Mouse (Mus musculus): ENCODE results near the gene Bcl2a1d. TPM values are rescaled to one million over a fixed set of nuclear protein-coding genes. Genes with fewer than 3 reads are reported as not detected.
"Not testable (repeated sequence)": the region's sequence is repeated elsewhere in the genome, so short reads cannot be mapped to it uniquely, and the experiment has no call there.

Bcl2a1d gene
- total RNA-seq, 1 experiment: 0.89 TPM

DNA sequence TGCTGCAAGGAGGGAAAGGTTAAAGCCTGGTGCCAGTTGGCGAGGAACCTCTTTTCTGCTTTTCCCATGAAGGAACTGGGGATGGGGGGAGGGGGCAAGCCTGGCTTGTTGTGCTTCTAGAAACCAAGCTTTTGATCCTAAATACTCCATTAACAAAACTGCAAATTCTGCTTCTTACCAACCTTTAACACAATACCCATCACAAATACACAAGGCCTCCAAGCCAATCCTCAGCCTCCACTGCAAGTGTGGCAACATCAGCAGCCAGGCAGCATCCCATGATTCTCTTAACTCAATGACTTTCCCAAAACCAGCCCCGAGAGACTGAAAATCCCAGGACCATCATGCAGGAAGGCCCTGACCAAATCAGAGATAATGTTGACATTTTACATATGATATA, 21.3 kb downstream of the Bcl2a1d start:
- H3K27ac ChIP-seq (ENCODE audit: insufficient read depth, low read depth, low read length, poor library complexity, severe bottlenecking); DNase-seq (ENCODE audit: low read depth, low spot score); H3K9me3 ChIP-seq (ENCODE audit: control insufficient read depth, insufficient read depth, low read depth, low read length); H3K4me1 ChIP-seq (ENCODE audit: control insufficient read depth in 2 of 2, insufficient read depth in 2 of 2, low read length in 2 of 2, poor library complexity in 1 of 2); H3K36me3 ChIP-seq (ENCODE audit: control insufficient read depth, insufficient read depth, low read length, poor library complexity, severe bottlenecking); H3K4me3 ChIP-seq (ENCODE audit: insufficient read depth in 1 of 2, low read depth in 1 of 2, low read length in 2 of 2, poor library complexity in 1 of 2, severe bottlenecking in 1 of 2); in situ Hi-C loops (cut with MboI; ENCODE audit: low sequenced_read_pairs in 2 of 2, unreplicated experiment in 2 of 2); H3K9ac ChIP-seq (ENCODE audit: insufficient read depth, low read depth, low read length, poor library complexity, severe bottlenecking): not testable (repeated sequence)

DNA sequence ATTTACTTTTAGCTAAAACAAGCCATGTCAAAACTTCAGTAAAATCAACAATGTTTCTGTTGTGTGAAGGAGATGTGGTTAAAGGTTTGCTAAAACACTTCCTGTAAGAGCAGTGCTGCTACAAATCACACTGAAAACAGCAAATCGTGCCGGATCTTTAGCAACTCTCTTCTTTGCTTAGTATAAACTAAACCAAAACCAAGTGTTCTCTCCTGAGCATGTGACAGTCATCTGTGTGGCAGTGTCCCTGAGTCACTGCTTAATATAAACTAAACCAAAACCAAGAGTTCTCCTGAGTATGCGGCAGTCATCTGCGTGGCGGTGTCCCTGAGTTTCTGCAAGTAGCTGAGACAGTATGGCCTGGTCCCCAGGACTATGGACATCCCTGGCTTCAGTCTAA, 21.9 kb downstream of the Bcl2a1d start:
- in situ Hi-C loops (cut with MboI; ENCODE audit: low sequenced_read_pairs in 2 of 2, unreplicated experiment in 2 of 2); H3K4me3 ChIP-seq (ENCODE audit: insufficient read depth in 1 of 2, low read depth in 1 of 2, low read length in 2 of 2, poor library complexity in 1 of 2, severe bottlenecking in 1 of 2); DNase-seq (ENCODE audit: low read depth, low spot score); H3K9ac ChIP-seq (ENCODE audit: insufficient read depth, low read depth, low read length, poor library complexity, severe bottlenecking); H3K4me1 ChIP-seq (ENCODE audit: control insufficient read depth in 2 of 2, insufficient read depth in 2 of 2, low read length in 2 of 2, poor library complexity in 1 of 2); H3K36me3 ChIP-seq (ENCODE audit: control insufficient read depth, insufficient read depth, low read length, poor library complexity, severe bottlenecking); H3K27ac ChIP-seq (ENCODE audit: insufficient read depth, low read depth, low read length, poor library complexity, severe bottlenecking); H3K9me3 ChIP-seq (ENCODE audit: control insufficient read depth, insufficient read depth, low read depth, low read length): not testable (repeated sequence)

DNA sequence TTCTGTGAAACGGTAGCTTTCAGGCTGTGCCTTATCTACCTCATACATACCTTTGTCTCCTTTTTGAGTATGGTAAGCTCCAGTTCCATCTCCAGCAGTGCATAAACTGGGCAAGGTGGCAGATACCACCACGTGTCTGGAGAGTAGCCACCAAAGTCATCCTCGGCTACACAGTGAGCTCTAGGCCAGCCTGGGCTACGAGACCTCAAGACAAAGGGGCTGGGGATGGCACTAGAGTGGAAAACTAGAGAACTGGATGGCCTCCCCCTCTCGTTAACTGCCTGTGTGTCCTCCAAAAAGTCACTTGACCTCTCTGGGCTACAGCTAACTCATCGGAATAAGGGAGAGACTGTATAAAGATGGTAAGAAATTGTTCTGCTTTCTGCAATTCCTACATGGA, 22.4 kb downstream of the Bcl2a1d start:
- Histone ChIP-seq H3K9ac (ENCODE audit: insufficient read depth, low read depth, low read length, poor library complexity, severe bottlenecking) (no peak overlapping the region), H3K27ac (ENCODE audit: insufficient read depth, low read depth, low read length, poor library complexity, severe bottlenecking) (no peak overlapping the region), H3K9me3 (ENCODE audit: control insufficient read depth, insufficient read depth, low read depth, low read length) (no peaks in the 10 kb centered on the region), H3K4me3 (ENCODE audit: insufficient read depth in 1 of 2, low read depth in 1 of 2, low read length in 2 of 2, poor library complexity in 1 of 2, severe bottlenecking in 1 of 2) (no peak overlapping the region), H3K36me3 (ENCODE audit: control insufficient read depth, insufficient read depth, low read length, poor library complexity, severe bottlenecking) (no peaks in the 10 kb centered on the region), H3K4me1 (ENCODE audit: control insufficient read depth in 2 of 2, insufficient read depth in 2 of 2, low read length in 2 of 2, poor library complexity in 1 of 2) (no peaks in the 10 kb centered on the region)
- in situ Hi-C loops (cut with MboI; ENCODE audit: low sequenced_read_pairs in 2 of 2, unreplicated experiment in 2 of 2): no loop called here
- no peak for DNase-seq (ENCODE audit: low read depth, low spot score)
- TF ChIP-seq MAFK (IDR thresholded peaks at IDR 0.05; ENCODE audit: insufficient read depth, low read depth, low read length): no peak
- TF ChIP-seq CHD2 (IDR thresholded peaks at IDR 0.05; ENCODE audit: low read depth, low read length): no peak
- no peak for TF ChIP-seq HCFC1 (IDR thresholded peaks at IDR 0.05; ENCODE audit: borderline replicate concordance, insufficient read depth, low read length)
- TF ChIP-seq ZNF384 (IDR thresholded peaks at IDR 0.05; ENCODE audit: low read depth, low read length): no peak
- no peak for TF ChIP-seq ZC3H11A (IDR thresholded peaks at IDR 0.05; ENCODE audit: borderline replicate concordance, low read depth, low read length)

DNA sequence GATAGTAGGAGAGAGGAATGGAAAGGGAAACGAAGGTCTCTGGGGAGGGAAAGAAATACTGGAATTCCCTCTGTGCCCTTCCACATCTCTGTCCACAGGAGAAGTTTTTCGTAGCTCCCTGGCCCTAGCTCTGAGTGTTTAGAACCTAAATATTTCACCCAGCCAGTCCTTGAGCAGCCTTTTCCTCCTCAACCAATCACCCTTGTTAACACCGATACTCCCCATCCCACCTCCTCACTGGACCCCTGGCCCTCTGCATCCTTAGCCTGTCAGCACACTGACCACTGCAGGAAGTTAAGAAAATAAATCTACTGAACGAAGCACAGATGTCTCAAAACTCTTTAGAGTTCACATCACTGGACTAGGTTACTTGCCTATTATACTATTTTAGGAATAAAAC, 25.0 kb downstream of the Bcl2a1d start:
- in situ Hi-C loops (cut with MboI; ENCODE audit: low sequenced_read_pairs in 2 of 2, unreplicated experiment in 2 of 2): no loop called here
- no peak overlapping the region for H3K4me3 ChIP-seq (ENCODE audit: insufficient read depth in 1 of 2, low read depth in 1 of 2, low read length in 2 of 2, poor library complexity in 1 of 2, severe bottlenecking in 1 of 2)
- H3K27ac ChIP-seq (ENCODE audit: insufficient read depth, low read depth, low read length, poor library complexity, severe bottlenecking): no peak overlapping the region
- H3K36me3 ChIP-seq (ENCODE audit: control insufficient read depth, insufficient read depth, low read length, poor library complexity, severe bottlenecking): no peaks in the 10 kb centered on the region
- H3K9ac ChIP-seq (ENCODE audit: insufficient read depth, low read depth, low read length, poor library complexity, severe bottlenecking): no peak overlapping the region
- DNase-seq (ENCODE audit: low read depth, low spot score): no peak
- no peaks in the 10 kb centered on the region for H3K9me3 ChIP-seq (ENCODE audit: control insufficient read depth, insufficient read depth, low read depth, low read length)
- TF ChIP-seq HCFC1 (IDR thresholded peaks at IDR 0.05; ENCODE audit: borderline replicate concordance, insufficient read depth, low read length) (no peak), MAFK (IDR thresholded peaks at IDR 0.05; ENCODE audit: insufficient read depth, low read depth, low read length) (no peak), ZC3H11A (IDR thresholded peaks at IDR 0.05; ENCODE audit: borderline replicate concordance, low read depth, low read length) (no peak), ZNF384 (IDR thresholded peaks at IDR 0.05; ENCODE audit: low read depth, low read length) (no peak), CHD2 (IDR thresholded peaks at IDR 0.05; ENCODE audit: low read depth, low read length) (no peak)
- no peaks in the 10 kb centered on the region for H3K4me1 ChIP-seq (ENCODE audit: control insufficient read depth in 2 of 2, insufficient read depth in 2 of 2, low read length in 2 of 2, poor library complexity in 1 of 2)

DNA sequence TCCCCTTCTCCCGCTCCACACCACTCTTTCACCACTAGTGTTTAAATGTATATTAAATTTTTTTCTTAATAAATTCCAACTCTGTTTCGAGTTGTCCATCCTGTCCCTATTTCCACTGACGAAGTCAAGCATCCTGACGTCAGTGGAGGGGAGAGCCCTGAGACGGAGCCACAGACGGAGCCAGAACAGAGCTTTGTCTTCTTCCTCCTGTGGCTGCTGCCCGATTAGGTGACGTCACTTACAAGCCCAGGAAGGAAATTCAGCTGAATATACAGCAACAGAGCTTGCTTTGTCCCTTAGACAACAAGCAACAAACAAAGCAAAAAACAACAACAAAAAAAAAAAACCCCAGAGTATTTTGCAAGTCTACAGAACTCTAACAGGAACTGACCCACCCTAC, 26.6 kb downstream of the Bcl2a1d start:
- H3K36me3 ChIP-seq (ENCODE audit: control insufficient read depth, insufficient read depth, low read length, poor library complexity, severe bottlenecking); DNase-seq (ENCODE audit: low read depth, low spot score); H3K4me3 ChIP-seq (ENCODE audit: insufficient read depth in 1 of 2, low read depth in 1 of 2, low read length in 2 of 2, poor library complexity in 1 of 2, severe bottlenecking in 1 of 2); in situ Hi-C loops (cut with MboI; ENCODE audit: low sequenced_read_pairs in 2 of 2, unreplicated experiment in 2 of 2); H3K27ac ChIP-seq (ENCODE audit: insufficient read depth, low read depth, low read length, poor library complexity, severe bottlenecking); H3K9ac ChIP-seq (ENCODE audit: insufficient read depth, low read depth, low read length, poor library complexity, severe bottlenecking); H3K4me1 ChIP-seq (ENCODE audit: control insufficient read depth in 2 of 2, insufficient read depth in 2 of 2, low read length in 2 of 2, poor library complexity in 1 of 2); H3K9me3 ChIP-seq (ENCODE audit: control insufficient read depth, insufficient read depth, low read depth, low read length): not testable (repeated sequence)

DNA sequence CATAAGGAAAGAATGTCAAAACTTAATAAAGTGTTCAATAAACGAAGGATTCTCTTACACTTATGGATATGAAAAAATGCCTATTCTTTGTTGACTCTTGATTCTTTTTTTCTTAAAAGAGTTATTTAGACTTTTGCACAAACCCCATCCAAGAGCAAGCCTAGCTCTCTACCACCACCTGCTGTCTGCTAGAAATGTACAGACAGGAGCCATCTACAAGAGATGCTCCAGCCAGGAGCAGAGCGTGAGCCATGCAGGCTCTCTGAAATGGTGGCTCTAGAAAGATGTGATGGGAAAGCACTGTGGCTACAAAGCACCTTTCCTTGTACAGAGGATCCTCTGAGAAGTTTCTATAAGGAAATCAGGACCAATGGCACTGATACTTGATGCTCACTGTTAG, 33.0 kb downstream of the Bcl2a1d start:
- H3K9ac ChIP-seq (ENCODE audit: insufficient read depth, low read depth, low read length, poor library complexity, severe bottlenecking); H3K36me3 ChIP-seq (ENCODE audit: control insufficient read depth, insufficient read depth, low read length, poor library complexity, severe bottlenecking); H3K4me1 ChIP-seq (ENCODE audit: control insufficient read depth in 2 of 2, insufficient read depth in 2 of 2, low read length in 2 of 2, poor library complexity in 1 of 2); H3K27ac ChIP-seq (ENCODE audit: insufficient read depth, low read depth, low read length, poor library complexity, severe bottlenecking); H3K9me3 ChIP-seq (ENCODE audit: control insufficient read depth, insufficient read depth, low read depth, low read length); in situ Hi-C loops (cut with MboI; ENCODE audit: low sequenced_read_pairs in 2 of 2, unreplicated experiment in 2 of 2); DNase-seq (ENCODE audit: low read depth, low spot score); H3K4me3 ChIP-seq (ENCODE audit: insufficient read depth in 1 of 2, low read depth in 1 of 2, low read length in 2 of 2, poor library complexity in 1 of 2, severe bottlenecking in 1 of 2): not testable (repeated sequence)

DNA sequence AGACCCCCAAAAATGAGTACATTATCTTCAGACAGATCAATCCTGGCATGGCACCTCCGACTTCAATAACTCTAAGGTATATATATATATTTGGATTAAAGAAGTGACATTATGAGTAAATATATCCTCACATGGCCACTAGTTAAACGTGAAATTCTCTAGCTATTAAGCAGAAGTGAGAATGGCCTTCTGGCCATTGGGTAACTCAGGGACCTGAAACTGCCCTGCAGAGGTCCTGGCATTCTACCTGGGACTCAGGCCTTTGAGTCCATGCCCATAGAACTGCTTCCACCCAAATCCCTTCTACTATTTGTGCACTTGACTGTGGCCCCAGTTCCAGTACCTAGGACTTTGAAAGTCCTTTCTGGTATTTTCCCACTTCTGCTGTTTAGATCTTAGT, 40.4 kb downstream of the Bcl2a1d start:
- H3K4me3 ChIP-seq (ENCODE audit: insufficient read depth in 1 of 2, low read depth in 1 of 2, low read length in 2 of 2, poor library complexity in 1 of 2, severe bottlenecking in 1 of 2); DNase-seq (ENCODE audit: low read depth, low spot score); H3K9ac ChIP-seq (ENCODE audit: insufficient read depth, low read depth, low read length, poor library complexity, severe bottlenecking); H3K4me1 ChIP-seq (ENCODE audit: control insufficient read depth in 2 of 2, insufficient read depth in 2 of 2, low read length in 2 of 2, poor library complexity in 1 of 2); in situ Hi-C loops (cut with MboI; ENCODE audit: low sequenced_read_pairs in 2 of 2, unreplicated experiment in 2 of 2); H3K9me3 ChIP-seq (ENCODE audit: control insufficient read depth, insufficient read depth, low read depth, low read length); H3K27ac ChIP-seq (ENCODE audit: insufficient read depth, low read depth, low read length, poor library complexity, severe bottlenecking); H3K36me3 ChIP-seq (ENCODE audit: control insufficient read depth, insufficient read depth, low read length, poor library complexity, severe bottlenecking): not testable (repeated sequence)

DNA sequence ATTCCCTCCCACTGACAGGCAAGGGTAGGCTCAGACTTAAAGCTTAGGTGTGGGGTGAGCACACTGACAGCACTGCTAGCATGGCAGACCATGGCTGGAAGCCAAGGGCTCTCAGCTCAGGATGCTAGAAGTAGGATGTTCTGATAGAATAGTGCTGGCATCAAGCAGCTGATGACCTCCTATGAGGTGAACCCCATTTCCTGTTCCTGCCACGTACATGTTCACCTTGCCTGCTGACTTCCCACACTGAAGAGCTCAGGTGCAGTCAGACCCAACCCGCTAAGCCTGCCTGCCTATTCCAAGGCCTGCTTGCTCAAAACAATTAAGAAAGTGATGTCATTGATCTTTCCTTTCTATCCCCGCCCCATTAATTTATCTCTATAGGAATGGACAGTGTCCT, 42.3 kb downstream of the Bcl2a1d start:
- H3K27ac ChIP-seq (ENCODE audit: insufficient read depth, low read depth, low read length, poor library complexity, severe bottlenecking); DNase-seq (ENCODE audit: low read depth, low spot score); H3K36me3 ChIP-seq (ENCODE audit: control insufficient read depth, insufficient read depth, low read length, poor library complexity, severe bottlenecking); H3K9me3 ChIP-seq (ENCODE audit: control insufficient read depth, insufficient read depth, low read depth, low read length); H3K4me1 ChIP-seq (ENCODE audit: control insufficient read depth in 2 of 2, insufficient read depth in 2 of 2, low read length in 2 of 2, poor library complexity in 1 of 2); H3K4me3 ChIP-seq (ENCODE audit: insufficient read depth in 1 of 2, low read depth in 1 of 2, low read length in 2 of 2, poor library complexity in 1 of 2, severe bottlenecking in 1 of 2); H3K9ac ChIP-seq (ENCODE audit: insufficient read depth, low read depth, low read length, poor library complexity, severe bottlenecking); in situ Hi-C loops (cut with MboI; ENCODE audit: low sequenced_read_pairs in 2 of 2, unreplicated experiment in 2 of 2): not testable (repeated sequence)

Data from ES-E14 (cell line).